Mouse (Mus musculus): Measurements from ENCODE around the gene Igf1.

Igf1 gene

DNA sequence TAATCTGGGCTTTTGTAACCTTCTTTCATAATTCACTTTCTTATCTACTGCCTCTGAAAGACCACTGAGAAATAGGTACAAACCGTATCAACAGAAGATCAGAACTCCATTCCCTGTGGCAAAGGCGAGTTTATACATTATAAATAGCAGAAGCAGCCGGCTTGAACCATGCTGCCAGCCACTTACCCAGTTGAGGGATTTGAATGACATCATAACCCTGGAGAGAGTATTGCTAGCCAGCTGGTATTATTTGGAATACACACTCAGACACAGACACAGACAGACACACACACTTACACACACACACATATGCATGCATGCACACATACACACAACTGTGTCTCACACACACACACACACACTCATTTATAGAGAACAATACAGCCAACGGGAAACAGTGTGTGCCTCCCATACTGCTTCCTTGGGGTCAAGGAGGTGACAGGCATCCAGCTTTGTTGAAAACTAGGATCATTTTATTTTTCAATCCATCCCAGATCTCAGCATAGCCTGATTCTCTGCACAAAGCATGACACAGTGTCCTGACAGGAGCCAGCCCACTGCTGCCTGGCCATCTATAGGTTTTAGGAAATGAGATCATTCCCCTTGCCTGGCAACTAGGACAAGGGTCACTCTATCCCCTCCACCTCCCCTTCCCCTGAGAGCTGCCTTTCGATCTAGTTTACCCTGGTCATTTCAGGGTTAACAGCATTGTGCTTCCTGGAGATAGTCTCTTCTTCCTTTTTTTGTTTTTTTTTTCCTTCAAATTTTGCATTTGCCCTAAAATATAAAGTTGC lies at the start of gene Igf1:
Igf1 (plus strand) TSS at position 253 of the 794 bp plus-strand sequence.
- no peak for DNase-seq

GRCm38 (mm10) chr10:87812157-87813072 lies 45.6 kb upstream of the Igf1 start:
- no peak for DNase-seq

GRCm38 (mm10) chr10:87813073-87813590 lies 44.9 kb upstream of the Igf1 start:
- DNase-seq: no peak

DNA sequence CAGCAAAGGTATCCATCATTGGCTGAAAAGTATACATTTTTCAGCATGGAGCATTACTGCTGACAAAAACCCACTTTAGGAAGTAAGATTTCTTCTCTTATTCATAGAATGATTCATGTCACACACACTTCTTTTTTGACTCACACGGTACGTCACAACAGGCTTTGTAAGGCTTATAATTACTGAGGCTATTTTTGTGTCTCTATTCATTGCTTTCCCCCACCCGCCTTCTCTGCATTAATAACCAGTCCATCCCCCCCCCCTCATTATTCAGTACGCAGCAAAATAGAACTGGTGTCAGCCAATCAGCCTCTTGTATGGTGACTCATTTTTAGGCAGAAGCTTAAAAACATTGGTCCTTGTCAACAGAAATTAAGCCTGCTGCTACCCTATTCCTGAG lies 41.2 kb upstream of the Igf1 start:
- DNase-seq: no peak

- no peak for DNase-seq
These were observed 40.3 kb upstream of the Igf1 start for GRCm38 (mm10) chr10:87817786-87818185.

GRCm38 (mm10) chr10:87821906-87822305 lies 36.2 kb upstream of the Igf1 start:
- DNase-seq: no peak

- DNase-seq: no peak
These were observed 28.1 kb upstream of the Igf1 start for GRCm38 (mm10) chr10:87830012-87830411.

DNA sequence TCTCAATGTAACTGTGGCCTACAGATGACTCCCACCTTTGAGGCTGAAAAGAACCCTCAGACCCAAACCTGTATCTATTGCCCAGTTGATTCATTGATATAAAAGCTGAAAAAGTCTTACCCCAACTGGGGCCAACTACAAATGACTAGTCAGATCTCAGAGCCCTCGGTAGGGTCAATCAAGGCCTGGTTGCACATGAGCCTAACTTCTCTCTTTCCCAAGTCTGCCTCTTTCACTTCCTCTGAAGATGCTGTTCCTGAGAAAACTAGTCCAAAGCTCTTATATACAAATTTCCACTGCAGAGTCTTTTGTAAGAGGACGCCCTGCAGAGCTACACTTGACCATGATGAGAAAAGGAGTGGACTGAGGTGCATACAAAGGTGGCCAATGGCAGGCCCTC lies 27.4 kb upstream of the Igf1 start:
- no peak for DNase-seq

GRCm38 (mm10) chr10:87832101-87832500 lies 26.0 kb upstream of the Igf1 start:
- DNase-seq: no peak

GRCm38 (mm10) chr10:87839454-87839853 lies 18.6 kb upstream of the Igf1 start:
- DNase-seq: no peak

DNA sequence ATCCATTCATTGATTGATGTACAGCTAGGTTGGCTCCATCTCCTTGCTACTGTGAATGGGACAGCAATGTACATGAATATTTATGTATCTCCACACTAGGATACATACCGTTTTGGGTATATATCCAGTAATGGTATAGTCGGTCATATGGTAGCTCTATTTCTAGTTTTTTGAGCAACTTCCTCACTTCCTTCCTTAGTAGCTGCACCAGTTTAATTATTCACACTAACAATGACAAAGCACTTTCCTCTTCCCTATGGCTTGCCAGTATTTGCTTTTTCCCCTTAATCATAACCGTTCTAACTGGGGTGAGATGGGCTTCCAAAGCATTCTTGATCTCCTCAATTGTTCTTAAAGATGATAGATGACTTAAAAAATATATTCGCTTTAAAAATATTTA lies 15.6 kb upstream of the Igf1 start:
- DNase-seq: no peak

DNA sequence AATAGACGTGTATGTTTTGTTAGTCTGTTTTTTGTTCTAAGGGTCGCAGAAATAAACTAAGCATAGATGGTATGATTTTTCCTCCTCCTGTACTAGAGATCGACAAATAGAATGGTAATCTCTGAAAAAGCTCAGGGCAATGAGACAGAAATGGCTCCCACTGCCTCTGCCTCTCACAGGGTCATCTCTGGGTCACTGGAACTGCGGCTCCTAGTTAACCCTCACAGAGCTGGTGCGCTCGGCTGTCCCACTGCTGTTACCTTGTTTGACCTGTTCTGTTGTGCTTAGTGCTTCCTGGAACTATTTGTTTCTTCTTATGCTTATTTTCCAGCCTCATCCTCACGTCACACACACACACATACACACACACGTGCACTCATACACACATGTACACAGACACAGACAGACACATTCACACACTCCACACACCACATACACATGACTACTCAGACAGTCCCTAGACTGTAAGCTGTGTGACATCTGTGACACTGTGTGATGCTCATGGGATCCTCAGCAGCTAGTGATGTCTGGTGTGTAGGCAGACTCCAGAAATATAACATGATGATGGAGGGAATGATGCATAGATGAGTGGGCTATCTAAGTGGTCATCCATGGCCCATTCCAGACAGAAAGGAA lies 13.0 kb upstream of the Igf1 start:
- DNase-seq: no peak

DNA sequence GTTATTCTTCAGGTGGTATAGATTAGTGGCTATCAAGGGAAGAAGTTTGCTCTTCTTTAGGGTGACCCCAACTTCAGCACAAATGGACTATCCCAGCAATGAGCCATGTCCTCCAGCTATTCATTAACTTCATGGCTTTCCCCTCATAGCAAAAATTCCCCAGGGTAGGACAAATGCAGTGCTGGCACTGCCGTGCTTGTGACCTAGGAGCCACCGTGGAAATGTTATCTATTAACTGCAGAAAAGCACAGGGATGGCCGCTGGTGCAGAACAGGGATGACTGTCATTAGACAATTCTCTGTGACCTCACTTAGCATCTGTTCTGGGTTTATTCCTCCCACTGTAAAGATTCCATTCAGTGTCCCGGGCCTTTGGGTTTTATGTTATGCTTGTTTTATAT lies 10.2 kb upstream of the Igf1 start:
- no peak for DNase-seq

DNA sequence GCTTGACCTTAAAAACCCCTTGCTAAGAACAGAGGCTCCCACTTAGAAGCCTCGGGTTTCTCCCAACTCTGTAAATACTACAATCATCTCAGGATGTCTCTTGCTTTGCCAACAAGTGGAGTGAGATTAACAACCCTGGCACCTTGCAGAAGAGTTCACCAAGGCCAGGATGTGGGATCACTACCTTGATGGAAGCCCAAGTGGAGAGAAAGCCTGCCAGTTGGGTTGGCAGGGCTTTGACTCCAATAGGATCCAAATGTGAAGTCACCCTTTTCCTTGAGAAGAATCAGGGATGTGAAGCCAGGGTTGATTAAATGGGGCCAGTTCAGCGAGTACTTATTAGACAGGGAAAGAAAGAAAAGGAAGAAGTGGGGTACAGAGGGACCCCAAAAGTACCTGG lies 9.6 kb upstream of the Igf1 start:
- DNase-seq: no peak

GRCm38 (mm10) chr10:87851492-87851891 lies 6.6 kb upstream of the Igf1 start:
- no peak for DNase-seq

DNA sequence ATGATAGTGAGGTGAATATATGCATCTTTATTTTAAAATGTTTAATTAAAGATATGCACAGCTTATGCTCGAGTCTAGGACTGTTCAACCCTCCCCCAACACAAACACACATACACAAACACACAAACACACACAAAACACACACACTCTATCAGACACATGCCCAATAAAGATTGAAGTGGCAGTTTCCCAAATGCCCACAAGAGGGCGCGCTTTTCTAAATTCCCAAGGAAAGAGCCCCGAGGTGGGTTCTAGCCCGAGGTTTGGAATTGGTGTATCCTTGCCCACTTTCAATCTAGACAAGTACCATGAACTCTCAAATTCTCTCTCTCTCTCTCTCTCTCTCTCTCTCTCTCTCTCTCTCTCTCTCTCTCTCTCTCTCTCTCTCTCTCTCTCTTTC lies 3.7 kb upstream of the Igf1 start:
- peak; percentile 17 for DNase-seq

DNA sequence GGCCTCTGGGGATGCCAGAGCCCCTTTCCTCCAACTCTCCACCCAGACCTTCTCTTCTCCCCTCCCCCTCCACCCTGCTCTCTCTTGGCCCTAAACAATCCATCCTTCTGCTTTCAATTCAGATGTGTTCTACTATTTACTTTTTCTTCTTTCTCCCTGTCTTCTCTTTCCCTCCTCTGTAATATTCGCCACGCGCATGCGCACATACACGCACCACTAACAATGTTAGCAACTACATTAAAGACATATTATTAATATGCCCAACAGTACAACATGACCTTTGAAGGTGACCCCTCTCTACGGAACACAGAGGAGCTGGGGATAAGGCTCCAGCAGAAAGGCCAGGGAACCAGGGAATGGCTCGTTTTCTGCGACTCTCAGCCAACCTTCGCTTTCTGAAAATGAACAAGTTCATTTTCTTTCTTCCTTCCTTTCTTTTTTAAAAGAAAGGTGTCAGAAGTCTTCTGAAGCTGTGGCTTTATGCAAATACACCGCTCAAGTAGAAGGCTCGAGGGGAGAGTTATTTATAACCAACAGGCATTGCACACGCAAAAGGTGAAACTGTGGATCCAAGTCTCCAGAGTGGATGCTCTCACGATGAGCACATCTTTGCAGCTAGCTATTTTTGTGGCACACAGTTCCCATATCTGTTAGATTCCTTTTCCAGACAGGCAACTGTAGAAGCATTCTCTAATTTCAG lies 2.5 kb upstream of the Igf1 start:
- no peak for DNase-seq

DNA sequence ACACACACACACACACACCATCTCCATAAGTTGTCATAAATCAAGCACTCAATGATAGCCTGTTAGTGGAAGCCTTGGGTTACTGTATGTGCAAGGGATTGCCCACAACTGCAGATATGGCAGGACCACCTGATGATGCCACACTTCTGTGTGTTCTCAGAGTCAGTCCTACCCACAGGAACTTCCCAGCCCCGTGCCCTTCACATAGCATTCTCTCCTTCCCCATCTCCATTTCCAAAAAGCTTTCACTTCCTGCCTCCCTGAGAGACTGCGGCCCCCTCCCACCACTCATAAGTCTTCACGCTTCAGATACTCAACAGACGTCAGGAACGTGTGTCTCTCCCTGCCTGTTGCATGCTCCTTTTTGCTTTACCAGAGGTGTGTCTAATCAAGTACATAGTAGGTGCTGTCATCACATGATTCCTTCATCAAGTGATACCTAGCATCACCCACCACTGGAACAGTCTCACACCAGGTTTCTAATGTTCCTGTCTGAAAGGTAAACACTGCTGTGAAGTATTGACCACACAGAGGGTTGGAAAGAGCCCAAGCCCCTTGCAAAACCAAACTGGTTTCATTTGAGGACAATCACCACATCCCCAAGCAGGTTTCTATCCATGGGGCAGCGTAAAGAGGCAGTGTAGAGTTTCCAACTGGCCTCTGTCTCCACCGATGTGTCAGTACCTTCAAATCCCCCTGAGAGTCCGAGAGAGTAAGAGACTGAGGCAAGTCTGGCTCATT lies 680 bp upstream of the Igf1 start:
- DNase-seq: no peak

GRCm38 (mm10) chr10:87858939-87859338 lies 874 bp downstream of the Igf1 start:
- DNase-seq: no peak

- DNase-seq: no peak
These were observed 1.4 kb downstream of the Igf1 start for GRCm38 (mm10) chr10:87859453-87859852.

- DNase-seq: no peak
These were observed 2.4 kb downstream of the Igf1 start for GRCm38 (mm10) chr10:87860181-87861103.

All from cerebellum, adult 8-10 months (tissue).